Mouse (Mus musculus): ENCODE measurements around the gene Gm14325.
"Not testable (repeated sequence)": the region's sequence is repeated elsewhere in the genome, so short reads cannot be mapped to it uniquely, and the experiment has no call there.

The Gm14325 gene

GRCm38 (mm10) chr2:177839901-177840663 lies at the start of gene Gm14325:
Gene Gm14325 (minus strand): TSS chr2:177840336.
- DNase-seq = peak; percentile 70

GRCm38 (mm10) chr2:177887743-177888142 lies 47.6 kb upstream of the Gm14325 start:
- DNase-seq = not testable (repeated sequence)

GRCm38 (mm10) chr2:177862254-177862653 lies 22.1 kb upstream of the Gm14325 start:
- DNase-seq = not testable (repeated sequence)

GRCm38 (mm10) chr2:177843666-177844065 lies 3.5 kb upstream of the Gm14325 start:
- not testable (repeated sequence) for DNase-seq

- DNase-seq = not testable (repeated sequence)
Observed at GRCm38 (mm10) chr2:177836756-177837155, 3.4 kb downstream of the Gm14325 start.

- DNase-seq = not testable (repeated sequence)
Observed at GRCm38 (mm10) chr2:177835733-177836536, 4.2 kb downstream of the Gm14325 start.

- peak; percentile 32 for DNase-seq
Observed at GRCm38 (mm10) chr2:177821952-177822351, 18.2 kb downstream of the Gm14325 start.

- DNase-seq = not testable (repeated sequence)
Observed at GRCm38 (mm10) chr2:177806170-177806569, 34.0 kb downstream of the Gm14325 start.

- not testable (repeated sequence) for DNase-seq
Observed at GRCm38 (mm10) chr2:177787351-177787750, 52.8 kb downstream of the Gm14325 start.

Measured in lung, postnatal 14 days (tissue).